Mouse (Mus musculus): Measurements from ENCODE around the gene Nit2.
"Not testable (repeated sequence)": the region's sequence is repeated elsewhere in the genome, so short reads cannot be mapped to it uniquely, and the experiment has no call there.

Gene Nit2

GRCm38 (mm10) chr16:57166611-57167513 lies at the start of gene Nit2:
Gene Nit2 (minus strand): TSS chr16:57167341.
- DNase-seq (ENCODE audit: low read depth, low spot score) = peak; percentile 82

- DNase-seq (ENCODE audit: low read depth, low spot score) = no peak
Observed at GRCm38 (mm10) chr16:57215957-57216356, 48.8 kb upstream of the Nit2 start.

DNA sequence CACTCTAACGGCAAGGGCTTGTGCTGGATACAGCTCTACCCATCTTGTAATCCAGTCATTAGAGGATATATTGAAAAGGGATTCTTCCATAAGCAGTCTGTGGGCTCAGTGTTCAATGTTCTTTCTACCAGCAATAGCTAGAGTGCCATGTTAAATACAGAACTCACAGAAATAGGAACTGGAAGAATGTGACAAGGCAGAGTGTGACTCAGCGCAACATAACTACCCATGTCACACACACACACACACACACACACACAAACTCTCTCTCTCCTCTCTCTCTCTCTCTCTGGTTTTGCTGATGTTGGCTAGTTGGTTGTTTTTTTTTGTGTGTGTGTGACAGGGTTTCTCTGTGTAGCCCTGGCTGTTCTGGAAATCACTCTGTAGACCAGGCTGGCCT lies 43.9 kb upstream of the Nit2 start:
- no peak for DNase-seq (ENCODE audit: low read depth, low spot score)

DNA sequence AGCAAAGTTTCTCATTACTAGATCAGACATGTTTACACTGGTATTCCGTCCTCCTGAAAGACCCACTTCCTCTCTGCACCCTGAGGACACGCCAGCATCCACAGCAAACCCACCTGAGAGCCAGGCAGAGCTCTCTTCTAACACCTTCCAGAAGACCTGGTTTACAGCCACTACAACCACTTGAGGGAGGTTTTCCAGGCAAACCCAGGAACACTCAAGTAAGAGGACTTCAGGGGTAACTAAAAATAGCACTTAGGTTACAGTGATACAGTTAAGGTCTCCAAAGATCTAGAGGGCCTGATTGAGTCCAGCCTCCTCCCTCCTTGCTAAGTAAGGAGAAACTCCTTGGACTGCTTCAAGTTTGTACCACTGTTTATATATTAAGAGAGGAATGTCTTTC lies 41.2 kb upstream of the Nit2 start:
- no peak for DNase-seq (ENCODE audit: low read depth, low spot score)

DNA sequence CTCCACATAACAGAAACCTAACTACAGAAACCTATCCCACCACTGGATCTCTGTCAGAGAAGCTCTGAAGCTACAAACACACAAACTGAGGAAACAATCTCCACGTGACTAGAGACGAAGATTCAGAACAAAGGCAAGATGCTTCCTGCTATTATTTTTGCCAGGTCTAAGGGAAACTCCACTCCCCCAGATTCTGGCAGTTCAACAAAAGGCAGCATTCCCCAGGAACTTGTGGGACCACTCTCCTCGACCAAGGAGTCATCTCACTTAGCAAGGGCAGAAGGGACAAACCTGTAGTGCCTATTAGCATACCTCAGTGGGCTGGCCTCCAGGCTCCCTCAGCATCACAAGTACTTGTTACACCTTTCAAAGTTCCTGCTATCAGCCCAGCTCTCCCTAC lies 30.1 kb upstream of the Nit2 start:
- no peak for DNase-seq (ENCODE audit: low read depth, low spot score)

DNA sequence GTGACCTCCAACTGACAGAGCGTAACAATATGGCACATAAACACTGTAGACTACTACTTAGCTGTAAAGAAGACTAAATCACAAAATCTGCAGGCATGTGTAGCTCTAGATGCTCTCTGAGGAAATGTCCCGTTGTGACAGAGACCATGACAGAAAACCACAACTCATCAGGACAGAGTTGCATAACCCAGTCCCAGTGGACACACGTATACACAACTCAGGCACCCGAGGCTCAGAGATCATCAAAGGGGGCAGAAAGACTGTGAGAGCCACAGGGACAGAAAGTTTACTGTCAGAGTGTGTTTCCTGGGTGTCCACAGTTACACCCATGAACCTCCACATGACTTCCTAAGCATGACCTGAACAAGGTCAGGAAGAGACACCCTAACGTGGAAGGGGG lies 29.4 kb upstream of the Nit2 start:
- DNase-seq (ENCODE audit: low read depth, low spot score) = no peak

DNA sequence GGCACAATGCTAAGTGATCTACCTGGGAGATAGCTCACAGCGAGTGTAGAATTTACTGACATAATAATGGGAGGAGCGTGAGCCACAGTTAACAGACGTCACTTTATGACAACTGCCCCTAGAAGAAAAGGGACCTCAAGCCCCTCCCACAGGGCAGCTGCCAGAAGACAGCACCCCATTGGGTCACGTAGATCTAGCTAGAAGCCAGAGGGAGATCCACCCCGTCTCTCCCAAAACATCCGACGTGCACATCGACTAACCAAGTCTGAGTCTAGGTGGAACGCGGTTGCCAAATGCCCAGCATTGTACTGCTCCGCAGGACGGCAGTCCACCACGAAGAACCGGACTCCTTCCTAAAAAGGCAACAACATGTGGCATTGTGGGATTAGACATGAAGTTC lies 24.1 kb upstream of the Nit2 start:
- DNase-seq (ENCODE audit: low read depth, low spot score) = no peak

DNA sequence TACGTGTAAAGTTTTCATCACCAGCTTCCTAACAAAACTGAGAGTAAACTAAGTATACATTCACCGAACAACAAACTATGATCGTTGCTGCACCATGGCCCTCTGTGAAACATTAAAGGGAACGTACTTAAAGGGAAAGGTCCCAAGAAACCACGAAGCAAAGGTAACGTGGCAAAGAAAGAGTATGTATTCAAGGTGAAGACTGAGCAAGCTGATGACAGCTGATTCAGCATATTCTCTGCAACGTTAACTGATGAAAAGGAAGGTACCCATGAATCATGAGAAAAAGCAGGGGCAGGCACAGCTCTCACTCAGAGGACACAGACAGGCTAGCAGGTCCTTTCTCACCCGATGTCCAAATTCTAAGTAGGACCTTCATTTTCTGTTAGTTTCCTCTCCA lies 23.2 kb upstream of the Nit2 start:
- DNase-seq (ENCODE audit: low read depth, low spot score) = no peak

DNA sequence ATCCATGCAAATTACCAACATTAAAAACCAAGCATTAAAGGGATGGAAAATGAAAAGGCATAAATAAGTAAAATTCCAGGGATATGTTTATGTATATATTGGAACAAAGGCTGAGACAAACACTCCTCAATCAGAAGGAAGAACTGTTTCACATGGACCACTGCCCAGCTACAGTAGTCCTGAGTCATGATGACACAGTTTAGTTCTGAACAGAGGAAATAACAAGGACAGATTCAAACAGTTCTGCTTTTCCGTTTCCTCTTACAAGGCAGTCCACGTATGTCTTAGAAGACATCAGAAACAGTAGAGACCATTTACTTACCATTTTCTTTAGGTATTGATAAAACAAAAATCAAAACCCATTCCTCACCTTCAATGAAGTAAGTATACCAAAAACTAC lies 22.4 kb upstream of the Nit2 start:
- DNase-seq (ENCODE audit: low read depth, low spot score) = no peak

DNA sequence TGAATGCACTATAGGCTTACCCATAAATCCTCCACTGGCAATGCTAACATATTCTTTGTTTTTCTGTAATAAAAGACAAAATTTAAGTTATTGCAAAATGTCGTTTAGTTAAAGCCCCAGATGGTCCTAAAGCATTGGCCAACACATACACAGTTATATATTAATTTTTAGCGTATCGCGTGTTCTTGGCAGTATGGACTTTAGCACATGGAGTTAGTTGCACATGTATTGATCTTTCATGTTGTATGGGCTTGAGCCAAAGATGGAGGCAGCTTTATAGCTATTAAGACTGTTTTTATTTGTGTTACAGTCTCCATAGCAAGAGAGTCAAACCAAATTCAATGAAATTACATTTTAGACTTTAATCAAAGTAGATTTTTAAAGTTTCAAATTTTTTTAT lies 19.5 kb upstream of the Nit2 start:
- no peak for DNase-seq (ENCODE audit: low read depth, low spot score)

- DNase-seq (ENCODE audit: low read depth, low spot score) = no peak
Observed at GRCm38 (mm10) chr16:57182037-57182436, 14.9 kb upstream of the Nit2 start.

DNA sequence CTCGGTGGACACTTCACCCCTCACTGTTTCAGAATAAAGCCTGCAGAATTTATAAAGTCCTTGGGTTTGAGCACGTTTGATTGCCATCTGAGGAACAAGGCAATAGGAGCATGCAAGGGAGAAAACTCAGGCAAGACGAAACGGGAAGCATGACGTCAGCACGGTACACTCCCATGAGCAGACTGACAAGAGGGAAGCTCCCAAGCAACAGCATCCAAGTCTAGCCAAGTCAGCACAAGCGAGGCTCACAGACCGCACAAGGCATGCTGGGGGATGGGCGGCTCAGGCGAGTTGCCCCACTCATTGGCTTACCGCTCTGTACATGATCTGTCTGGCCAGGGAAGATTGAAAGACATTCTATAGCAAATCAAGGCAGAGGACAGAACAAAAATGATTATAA lies 14.0 kb upstream of the Nit2 start:
- no peak for DNase-seq (ENCODE audit: low read depth, low spot score)

GRCm38 (mm10) chr16:57177664-57178063 lies 10.5 kb upstream of the Nit2 start:
- no peak for DNase-seq (ENCODE audit: low read depth, low spot score)

GRCm38 (mm10) chr16:57177254-57177653 lies 10.1 kb upstream of the Nit2 start:
- DNase-seq (ENCODE audit: low read depth, low spot score) = peak; percentile 38

DNA sequence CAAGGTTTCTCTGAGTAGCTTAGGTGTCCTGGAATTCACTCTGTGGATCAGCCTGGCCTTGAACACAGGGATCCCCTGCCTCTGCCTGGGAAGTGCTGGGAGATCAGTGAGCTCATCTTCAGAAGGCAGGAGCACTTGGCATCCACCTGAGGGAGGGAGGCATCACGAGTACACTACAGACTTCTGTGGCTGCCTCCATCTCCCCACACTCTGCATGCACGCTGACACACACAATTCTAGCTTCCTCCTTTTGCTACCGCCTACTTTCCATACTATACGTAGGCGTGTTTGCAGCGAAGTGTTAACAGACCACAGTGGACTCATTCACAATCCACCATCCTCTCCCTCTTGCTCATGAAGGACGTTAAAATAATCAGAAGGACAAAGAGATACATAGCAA lies 9.1 kb upstream of the Nit2 start:
- DNase-seq (ENCODE audit: low read depth, low spot score) = no peak

DNA sequence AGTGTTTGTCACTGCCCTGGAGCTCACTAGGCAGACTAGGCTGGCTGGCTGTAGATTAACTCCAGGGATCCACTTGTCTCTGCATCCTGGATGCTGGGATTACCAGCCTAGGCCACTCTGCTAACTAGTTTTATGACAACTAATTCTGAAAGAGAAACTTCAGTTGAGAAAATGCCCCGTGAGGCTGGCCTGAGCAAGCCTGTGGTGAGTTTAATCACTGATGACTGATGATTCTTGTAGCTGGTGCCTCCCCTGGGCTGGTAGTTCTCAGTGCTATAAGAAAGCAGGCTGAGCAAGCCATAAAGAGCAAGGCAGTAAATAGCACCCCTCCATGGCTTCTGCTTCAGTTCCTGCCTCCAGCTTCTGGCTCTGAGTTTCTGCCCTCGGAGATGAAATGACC lies 8.6 kb upstream of the Nit2 start:
- no peak for DNase-seq (ENCODE audit: low read depth, low spot score)

DNA sequence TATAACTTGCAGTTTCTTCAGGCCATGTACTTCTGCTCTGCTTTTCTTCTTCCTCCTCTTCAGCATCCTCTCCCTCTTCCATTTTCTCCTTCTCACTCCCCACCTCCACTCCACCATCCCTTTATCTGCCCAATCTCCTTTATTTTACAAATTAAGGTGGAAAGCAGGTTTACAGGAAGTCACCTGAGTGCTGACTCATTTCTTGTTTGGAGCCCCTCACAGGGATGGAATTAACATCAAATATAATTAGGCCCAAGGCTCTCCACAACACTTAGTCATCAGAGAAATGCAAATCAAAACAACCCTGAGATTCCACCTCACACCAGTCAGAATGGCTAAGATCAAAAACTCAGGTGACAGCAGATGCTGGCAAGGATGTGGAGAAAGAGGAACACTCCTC lies 7.3 kb upstream of the Nit2 start:
- not testable (repeated sequence) for DNase-seq (ENCODE audit: low read depth, low spot score)

DNA sequence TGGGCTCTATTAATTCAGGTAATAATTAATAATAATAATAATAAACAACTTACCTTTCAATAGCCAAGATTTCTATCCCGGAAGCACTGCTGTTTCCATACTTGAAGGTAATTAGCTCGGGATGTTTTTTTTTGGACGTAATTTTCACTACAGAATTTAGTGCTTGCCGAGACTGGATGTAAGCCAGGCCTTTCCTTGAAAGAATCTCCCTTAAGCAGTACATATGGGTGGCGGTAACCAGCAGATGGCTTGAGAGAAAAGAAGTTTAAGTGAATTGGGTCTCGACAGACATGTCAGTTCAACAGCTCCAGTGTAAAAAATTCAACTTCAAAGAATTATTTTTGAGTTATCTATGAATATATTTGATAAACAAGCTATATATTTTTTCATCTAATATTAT lies 4.4 kb upstream of the Nit2 start:
- no peak for DNase-seq (ENCODE audit: low read depth, low spot score)

DNA sequence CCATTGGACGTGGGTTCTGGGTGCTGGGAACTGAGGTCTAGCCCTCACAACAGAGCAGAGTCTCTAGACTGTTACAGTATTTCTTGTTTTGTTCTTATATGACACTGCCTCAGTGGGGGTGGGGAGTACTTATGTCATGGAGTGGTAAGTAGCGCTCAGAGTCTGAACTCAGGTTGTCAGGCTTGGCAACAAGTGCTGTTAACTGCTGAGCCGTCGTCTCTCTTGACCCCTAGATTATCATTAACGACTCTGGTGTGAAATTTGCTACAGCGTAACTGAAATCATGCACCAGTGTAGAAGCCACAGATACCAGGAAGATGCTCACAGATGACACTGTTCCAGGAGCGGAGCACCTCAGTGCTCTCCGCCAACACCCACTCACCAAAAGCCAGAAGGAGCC lies 4.0 kb upstream of the Nit2 start:
- DNase-seq (ENCODE audit: low read depth, low spot score) = no peak

GRCm38 (mm10) chr16:57168236-57168635 lies 1.1 kb upstream of the Nit2 start:
- DNase-seq (ENCODE audit: low read depth, low spot score) = no peak

- no peak for DNase-seq (ENCODE audit: low read depth, low spot score)
Observed at GRCm38 (mm10) chr16:57167514-57167912, 372 bp upstream of the Nit2 start.

- no peak for DNase-seq (ENCODE audit: low read depth, low spot score)
Observed at GRCm38 (mm10) chr16:57166086-57166485, 1.1 kb downstream of the Nit2 start.

DNA sequence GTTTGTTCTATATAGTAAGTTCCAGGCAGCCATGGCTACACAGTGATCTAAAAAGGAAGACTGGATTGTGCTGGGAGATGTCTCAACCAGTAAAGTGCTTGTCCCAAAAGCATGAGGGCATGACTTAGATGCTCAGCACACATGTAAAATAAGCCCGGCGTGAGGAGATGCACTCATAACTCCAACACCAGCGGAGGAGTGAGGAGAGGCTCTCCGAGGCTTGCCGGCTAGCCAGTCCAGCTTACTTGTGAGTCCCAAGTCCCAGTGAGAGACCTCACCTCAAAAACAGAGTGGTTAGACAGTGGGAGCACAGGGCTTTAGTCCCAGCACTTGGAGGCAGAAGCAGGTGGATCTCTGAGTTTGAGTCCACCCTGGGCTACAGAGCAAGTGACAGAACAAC lies 2.0 kb downstream of the Nit2 start:
- no peak for DNase-seq (ENCODE audit: low read depth, low spot score)

DNA sequence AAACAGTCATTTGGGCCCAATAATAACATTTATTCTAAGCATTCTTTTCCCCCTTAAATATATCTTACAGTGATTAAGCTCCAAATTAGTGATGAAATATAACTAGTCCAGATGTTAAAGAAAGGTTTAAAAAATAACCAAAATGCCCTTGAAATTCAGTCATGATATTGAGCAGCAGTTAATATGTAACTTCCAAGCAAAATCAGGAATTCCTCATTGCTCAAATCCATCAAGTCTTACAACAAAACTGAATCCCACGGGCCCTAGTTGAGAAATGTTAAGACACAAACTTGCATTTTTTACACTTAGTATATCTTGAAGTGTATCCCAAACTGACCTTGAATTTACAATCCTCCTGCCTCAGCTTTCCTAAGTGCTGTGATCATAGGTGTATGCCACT lies 3.4 kb downstream of the Nit2 start:
- DNase-seq (ENCODE audit: low read depth, low spot score) = no peak

Data from retina, postnatal 7 days (tissue).